Mouse (Mus musculus) forebrain, embryonic 11.5 days (tissue): ENCODE measurements around the gene Amfr. TPM values are rescaled to one million over a fixed set of nuclear protein-coding genes. Genes with fewer than 3 reads are reported as not detected.
"Not testable (repeated sequence)": the region's sequence is repeated elsewhere in the genome, so short reads cannot be mapped to it uniquely, and the experiment has no call there.

Experiments used
- ATAC-seq: fragments of 200-750 bp; cut with Nextera tagmentation; replicated peaks from 2 replicates; pipeline ENCODE4 v1.8.0; 2017; ENCODE audit warnings: moderate TSS enrichment; ENCODE audit not compliant: low FRiP score
- DNase-seq: peaks from one replicate; pipeline ENCODE4 v3.0.0-alpha.2; 2017; ENCODE audit warnings: low spot score
- H3K27ac ChIP-seq: fragments of 300-500 bp; sonication (generic); 2 replicates; pipeline ENCODE4 v1.5.1; 2014; ENCODE audit warnings: low read depth, low read length
- H3K27me3 ChIP-seq: fragments of 300-500 bp; sonication (generic); 2 replicates; pipeline ENCODE4 v1.6.1; 2014; ENCODE audit warnings: mild to moderate bottlenecking, low read length, mixed read lengths; ENCODE audit not compliant: control insufficient read depth, insufficient read depth
- H3K36me3 ChIP-seq: fragments of 300-500 bp; sonication (generic); 2 replicates; pipeline ENCODE4 v1.6.1; 2014; ENCODE audit warnings: mild to moderate bottlenecking, low read length, moderate library complexity, mixed read lengths; ENCODE audit not compliant: control insufficient read depth, insufficient read depth
- H3K4me1 ChIP-seq: fragments of 300-500 bp; sonication (generic); replicated peaks from 2 replicates; pipeline ENCODE4 v1.6.1; 2014; ENCODE audit warnings: low read length, mixed read lengths; ENCODE audit not compliant: control insufficient read depth, insufficient read depth
- H3K4me2 ChIP-seq: fragments of 300-500 bp; sonication (generic); 2 replicates; pipeline ENCODE4 v1.6.1; 2014; ENCODE audit warnings: low read depth, mild to moderate bottlenecking, low read length, moderate library complexity, mixed read lengths; ENCODE audit not compliant: severe bottlenecking
- H3K4me3 ChIP-seq: fragments of 300-500 bp; sonication (generic); 2 replicates; pipeline ENCODE4 v1.5.1; 2014; ENCODE audit warnings: low read depth, low read length
- H3K9ac ChIP-seq: fragments of 300-500 bp; sonication (generic); 2 replicates; pipeline ENCODE4 v1.6.1; 2014; ENCODE audit warnings: low read length
- H3K9me3 ChIP-seq: fragments of 300-500 bp; sonication (generic); 2 replicates; pipeline ENCODE4 v1.6.1; 2016; ENCODE audit warnings: low read length, mixed read lengths; ENCODE audit not compliant: control insufficient read depth
- WGBS: fragments of 180-500 bp; shearing (Covaris S2); extraction: QIAGEN DNeasy Blood & Tissue Kit; methylation state at CpG from one replicate; pipeline ENCODE4 v1.1.7; 2014; 5-methylcytosine and 5-hydroxymethylcytosine counted together
- polyA plus RNA-seq: library from polyadenylated mRNA; unstranded; fragments of >200 nt; fragmentation: Nextera tagmentation; extraction: Ambion mirVana; gene quantifications from 2 replicates; pipeline ENCODE4 v1.2.1, GENCODE M21; 2014

Amfr gene
- 60.5 and 65.3 TPM in 2 replicates for polyA plus RNA-seq

DNA sequence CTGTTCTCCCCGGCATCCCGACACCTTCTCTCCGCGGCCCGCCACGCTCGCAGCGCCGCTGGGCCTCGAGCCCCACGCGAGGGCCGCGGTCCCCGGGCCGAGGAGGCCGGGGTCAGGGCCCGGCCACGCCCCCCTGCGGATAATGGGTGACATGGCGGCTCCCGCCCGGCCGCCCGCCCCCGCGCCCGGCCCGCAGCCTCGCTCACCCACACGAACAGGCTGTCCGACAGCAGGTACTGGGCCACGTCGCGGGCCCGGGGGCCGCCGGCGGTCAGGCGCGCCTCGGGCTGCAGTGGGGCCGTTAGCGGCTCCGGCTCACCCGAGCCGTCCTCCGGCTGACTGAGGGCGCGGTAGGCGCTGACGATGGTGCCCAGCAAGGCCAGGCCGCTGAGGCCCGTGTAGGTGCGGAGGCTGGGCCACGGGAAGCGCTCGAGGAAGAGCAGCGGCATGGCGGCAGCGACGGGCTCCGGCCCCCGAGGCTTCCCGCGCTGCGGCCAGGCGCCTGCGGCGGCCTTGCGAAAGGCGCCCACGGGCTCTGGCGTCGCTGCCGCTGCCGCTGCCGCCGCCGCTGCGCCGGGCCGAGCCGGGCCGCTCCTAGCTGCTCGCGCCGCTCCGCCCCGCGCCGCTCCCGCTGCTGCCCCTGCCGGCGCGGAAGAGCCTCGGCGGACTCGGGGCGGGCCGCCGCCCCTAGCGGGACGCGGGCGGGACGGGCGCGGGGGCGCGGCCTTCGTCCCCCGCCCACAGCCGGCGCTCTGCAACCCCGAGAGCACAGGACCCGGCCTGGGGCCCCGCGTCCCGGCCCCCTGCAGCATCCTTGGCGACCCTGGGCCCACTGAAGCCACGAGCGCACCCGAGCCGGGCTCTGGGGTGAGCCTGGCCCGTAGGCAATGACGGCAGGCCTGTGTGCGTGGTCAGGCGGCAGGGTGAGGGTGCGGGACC is at the start of gene Amfr:
TSS of gene Amfr (minus strand) at position 830 of the 939 bp plus-strand sequence.
- Histone ChIP-seq H3K9me3 (no peaks in the 10 kb centered on the region), H3K27me3 (no peaks in the 10 kb centered on the region), H3K9ac (peak within 1 kb of the TSS; percentile 98), H3K4me2 (peak within 1 kb of the TSS; percentile 56), H3K27ac (peak within 1 kb of the TSS; percentile 91), H3K4me3 (peak within 1 kb of the TSS; percentile 89), H3K36me3 (no peaks in the 10 kb centered on the region), H3K4me1 (peaks cover 13% of the 10 kb centered on the region; the same call in 1 of the 2 replicates)
- WGBS: under 1% methylated on average over 121 of the region's 130 CpGs
- ATAC-seq (peak; percentile 94), DNase-seq (peak; percentile 87)

DNA sequence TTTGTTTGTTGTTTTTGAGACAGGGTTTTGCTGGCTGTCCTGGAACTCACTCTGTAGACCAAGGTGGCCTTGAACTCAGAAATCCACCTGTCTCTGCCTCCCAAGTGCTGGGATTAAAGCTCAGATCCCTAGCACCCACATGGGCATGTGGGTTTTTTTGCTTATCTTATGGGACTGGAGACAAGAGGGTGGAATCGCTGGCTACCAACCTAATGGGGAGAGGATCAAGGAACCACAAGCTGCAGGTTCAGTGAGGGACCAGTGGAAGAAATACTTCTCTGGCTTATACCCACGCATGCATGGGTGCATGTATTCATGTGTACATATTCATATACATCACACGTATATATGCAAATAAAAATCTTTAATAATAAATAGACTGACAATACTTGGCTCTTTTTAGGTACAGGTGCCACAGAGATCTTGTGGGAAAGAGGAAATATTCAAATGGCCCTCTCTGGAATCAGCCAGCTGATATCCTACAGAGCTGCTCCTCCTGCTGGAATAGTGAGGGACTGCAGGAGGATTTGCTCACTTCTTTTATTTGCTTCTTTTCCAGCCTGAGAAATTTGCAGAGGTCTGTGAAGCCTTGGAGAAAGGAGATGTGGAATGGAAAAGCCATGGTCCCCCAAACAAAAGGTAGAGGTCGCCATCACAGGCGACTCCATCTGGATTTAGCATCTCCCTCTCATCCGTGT is 44.7 kb upstream of the Amfr start:
- Histone ChIP-seq H3K36me3 (no peaks in the 10 kb centered on the region; the same call in 1 of the 2 replicates), H3K9ac (no peak overlapping the region)
- peak; percentile 64 for DNase-seq

GRCm38 (mm10) chr8:94052696-94053095 is 40.1 kb upstream of the Amfr start:
- no peaks in the 10 kb centered on the region for H3K4me1 ChIP-seq
- H3K27me3 ChIP-seq: no peaks in the 10 kb centered on the region
- DNase-seq (no peak), ATAC-seq (no peak)
- H3K9me3 ChIP-seq: no peaks in the 10 kb centered on the region
- H3K4me3 ChIP-seq: no peak overlapping the region
- H3K27ac ChIP-seq: no peak overlapping the region
- no peak overlapping the region for H3K4me2 ChIP-seq
- H3K36me3 ChIP-seq: no peaks in the 10 kb centered on the region; the same call in 1 of the 2 replicates
- 93% methylated on average over 12 of the region's 12 CpGs for WGBS
- no peak overlapping the region for H3K9ac ChIP-seq

More for the DNA sequence above, 44.7 kb upstream of the Amfr start:
- H3K9me3 ChIP-seq: no peaks in the 10 kb centered on the region
- WGBS: 60% methylated on average over 6 of the region's 6 CpGs
- ATAC-seq: no peak
- no peaks in the 10 kb centered on the region for H3K4me1 ChIP-seq
- H3K4me2 ChIP-seq: no peak overlapping the region
- H3K4me3 ChIP-seq: no peak overlapping the region
- H3K27me3 ChIP-seq: no peaks in the 10 kb centered on the region
- H3K27ac ChIP-seq: no peak overlapping the region

GRCm38 (mm10) chr8:94047845-94048244 is 35.2 kb upstream of the Amfr start:
- WGBS: 90% methylated on average over 2 of the region's 2 CpGs
- H3K4me3 ChIP-seq: no peak overlapping the region
- no peak overlapping the region for H3K9ac ChIP-seq
- DNase-seq (no peak), ATAC-seq (no peak)
- no peaks in the 10 kb centered on the region for H3K4me1 ChIP-seq
- H3K27ac ChIP-seq: no peak overlapping the region
- H3K4me2 ChIP-seq: no peak overlapping the region
- no peaks in the 10 kb centered on the region for H3K27me3 ChIP-seq
- no peaks in the 10 kb centered on the region; the same call in 1 of the 2 replicates for H3K36me3 ChIP-seq
- H3K9me3 ChIP-seq: no peaks in the 10 kb centered on the region

- DNase-seq: no peak
- H3K9ac ChIP-seq: peak overlapping the region; percentile 37; the same call in 1 of the 2 replicates
- WGBS: 13% methylated on average over 15 of the region's 15 CpGs
Measured at GRCm38 (mm10) chr8:94037806-94038205, 25.2 kb upstream of the Amfr start.

GRCm38 (mm10) chr8:94036944-94037524 is 24.4 kb upstream of the Amfr start, which contains the start of the genes Nudt21 and Ogfod1:
Nudt21 (minus strand) TSS chr8:94037031.
Ogfod1 (plus strand) TSS chr8:94037198.
- WGBS: under 1% methylated on average over 41 of the region's 41 CpGs
- peak within 1 kb of the TSS; percentile 73 for H3K4me2 ChIP-seq
- H3K9me3 ChIP-seq: no peaks in the 10 kb centered on the region
- DNase-seq (peak; percentile 95), ATAC-seq (peak; percentile 99)
- no peaks in the 10 kb centered on the region for H3K36me3 ChIP-seq
- H3K9ac ChIP-seq: peak within 1 kb of the TSS; percentile 77
- H3K27ac ChIP-seq: peak within 1 kb of the TSS; percentile 67; the same call in 1 of the 2 replicates
- H3K4me1 ChIP-seq: peaks cover 12% of the 10 kb centered on the region
- peak within 1 kb of the TSS; percentile 44 for H3K4me3 ChIP-seq
- no peaks in the 10 kb centered on the region for H3K27me3 ChIP-seq

More at GRCm38 (mm10) chr8:94037806-94038205, 25.2 kb upstream of the Amfr start:
- no peak overlapping the region for H3K27ac ChIP-seq
- H3K4me2 ChIP-seq: peak overlapping the region; percentile 72
- no peaks in the 10 kb centered on the region for H3K36me3 ChIP-seq
- peak overlapping the region; percentile 44 for H3K4me3 ChIP-seq
- H3K4me1 ChIP-seq: peaks cover 12% of the 10 kb centered on the region
- no peaks in the 10 kb centered on the region for H3K27me3 ChIP-seq
- no peak for ATAC-seq
- no peaks in the 10 kb centered on the region for H3K9me3 ChIP-seq

DNA sequence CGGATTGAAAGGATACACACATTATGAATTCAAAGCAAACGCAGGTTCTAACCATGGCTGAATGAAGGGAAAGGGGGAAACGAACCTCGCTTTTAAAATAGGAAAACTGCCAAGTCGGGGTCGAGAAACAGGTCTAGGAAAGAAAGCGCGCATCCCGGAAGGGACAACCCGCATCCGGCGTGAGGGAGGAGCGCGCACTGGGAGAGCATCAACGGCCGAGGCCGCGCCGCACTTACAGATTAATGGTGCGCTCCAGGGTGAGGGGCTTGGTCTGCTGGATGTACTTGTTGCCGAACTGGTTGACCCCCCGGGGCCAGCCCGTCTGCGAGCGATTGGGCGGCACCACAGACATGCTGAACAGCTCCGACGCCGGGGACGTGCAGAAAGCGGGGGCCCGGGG is 23.9 kb upstream of the Amfr start:
- WGBS: under 1% methylated on average over 24 of the region's 32 CpGs
- H3K9me3 ChIP-seq, H3K36me3 ChIP-seq, H3K27me3 ChIP-seq: not testable (repeated sequence)
- ATAC-seq (peak; percentile 88), DNase-seq (peak; percentile 87)
- Histone ChIP-seq H3K27ac (peak overlapping the region; percentile 67; the same call in 1 of the 2 replicates), H3K4me3 (peak overlapping the region; percentile 44), H3K4me2 (peak overlapping the region; percentile 73), H3K9ac (peak overlapping the region; percentile 77), H3K4me1 (peaks cover 12% of the 10 kb centered on the region)

DNA sequence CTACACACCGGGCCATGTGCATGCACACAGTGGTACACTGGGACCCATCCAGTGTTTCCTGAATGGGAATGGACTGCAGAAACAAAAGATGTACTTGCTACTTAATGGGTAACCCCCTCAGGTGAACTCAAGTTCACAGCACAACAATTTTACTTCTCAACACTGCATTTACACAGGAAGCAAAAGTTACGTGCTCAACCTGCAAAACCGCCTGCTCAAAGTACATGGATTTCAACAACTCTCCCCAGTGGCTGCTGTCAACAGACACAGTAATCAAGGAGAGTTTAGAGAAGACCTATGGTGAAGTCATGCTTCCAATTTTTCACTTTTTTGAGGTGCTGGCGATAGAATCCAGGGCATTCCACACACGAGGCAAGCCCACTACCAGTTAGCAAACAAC is 22.6 kb upstream of the Amfr start:
- Histone ChIP-seq H3K36me3 (peaks cover 2% of the 10 kb centered on the region; the same call in 1 of the 2 replicates), H3K4me1 (peaks cover 12% of the 10 kb centered on the region), H3K27ac (no peak overlapping the region), H3K9ac (peak overlapping the region; percentile 43), H3K4me3 (peak overlapping the region; percentile 44; the same call in 1 of the 2 replicates), H3K9me3 (no peaks in the 10 kb centered on the region), H3K27me3 (no peaks in the 10 kb centered on the region), H3K4me2 (peak overlapping the region; percentile 73; the same call in 1 of the 2 replicates)
- WGBS: 76% methylated on average over 5 of the region's 5 CpGs
- ATAC-seq: no peak
- DNase-seq: no peak
